Comparison of ENCODE assay signal across 18 mouse cellular contexts in the genomic region with DNA sequence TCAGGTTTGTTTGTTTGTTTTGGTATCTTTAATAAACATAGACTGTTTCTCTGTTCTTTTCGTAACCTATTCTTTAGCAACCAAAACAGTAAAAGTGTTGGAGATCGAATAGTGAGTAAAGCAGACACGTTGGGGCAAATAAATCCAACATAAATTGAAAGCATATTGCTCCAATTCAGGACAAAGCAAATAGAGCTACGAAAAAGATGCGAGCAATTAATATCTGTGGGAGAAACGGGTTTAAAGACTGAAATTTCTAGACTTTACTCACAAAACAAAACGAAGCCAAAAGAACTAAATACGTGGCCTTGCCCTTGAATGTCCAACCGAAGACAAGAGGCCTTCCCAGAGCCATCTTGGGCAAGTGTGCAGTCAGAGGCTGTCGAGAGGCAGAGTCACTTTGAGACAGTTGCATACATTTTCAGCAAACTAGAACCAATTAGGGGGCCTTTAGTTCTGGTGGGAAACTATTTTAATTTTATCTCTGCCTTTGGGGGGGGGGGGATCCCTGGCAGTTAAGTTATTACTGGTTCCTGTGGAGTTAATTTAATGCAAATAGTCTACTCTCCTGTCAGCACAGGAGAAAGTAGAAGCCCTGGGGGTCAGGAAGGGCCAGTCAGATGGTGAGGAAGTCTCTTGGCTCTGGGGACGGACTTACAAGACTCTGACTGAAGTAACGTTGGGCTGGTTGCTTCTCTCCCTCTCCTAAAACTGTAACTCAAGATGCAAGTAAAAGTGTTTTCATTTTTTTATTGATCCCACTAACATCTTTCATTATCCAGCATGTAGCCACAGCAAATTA. TPM values are rescaled to one million over a fixed set of nuclear protein-coding genes. Genes with fewer than 3 reads are reported as not detected.
DNase-seq lines count a peak whose midpoint lies in the region; ATAC-seq and TF ChIP-seq lines count a peak whose summit lies in the region.
"Had no signal": no experiment of that assay in that cellular context is flagged by ENCODE, and none has a peak within 500 bp of the region (broad histone marks: within the 10 kb centered on the region; RNA-seq: fewer than 3 reads in every experiment).

No protein-coding gene starts in this region.

- H3K4me3 ChIP-seq in liver, embryonic 11.5 days (ENCODE audit: low read depth, low read length), result peak overlapping the region; percentile 51; the same call in 1 of the 2 replicates
- H3K4me3 ChIP-seq in midbrain, embryonic 16.5 days (ENCODE audit: low read depth, low read length), result no peak overlapping the region
- no peak overlapping the region for H3K4me3 ChIP-seq in layer of hippocampus, adult 2 months

- ATAC-seq in liver, embryonic 11.5 days (replicated peaks; ENCODE audit: low FRiP score), result no peak
- no peak for ATAC-seq in midbrain, embryonic 16.5 days
- ATAC-seq: activated CD4-positive, CD25-positive, alpha-beta regulatory T cell, adult 4 months had no signal

- H3K27ac ChIP-seq in liver, embryonic 11.5 days (ENCODE audit: low read depth, low read length), result no peak overlapping the region
- H3K27ac ChIP-seq in midbrain, embryonic 16.5 days (ENCODE audit: low read length), result no peak overlapping the region
- H3K27ac ChIP-seq in layer of hippocampus, adult 2 months, result no peak overlapping the region
- H3K27ac ChIP-seq: gastrocnemius, adult 2 months had no signal

- H3K36me3 ChIP-seq in liver, embryonic 11.5 days (ENCODE audit: control insufficient read depth, insufficient read depth, low read length), result no peaks in the 10 kb centered on the region
- H3K36me3 ChIP-seq in midbrain, embryonic 16.5 days (ENCODE audit: control insufficient read depth, insufficient read depth, low read length), result no peaks in the 10 kb centered on the region
- H3K36me3 ChIP-seq: G1E; heart, embryonic 12.5 days had no signal

- TF ChIP-seq CTCF in layer of hippocampus, adult 2 months (conservative IDR thresholded peaks at IDR 0.05), result no peak

- peaks cover 92% of the 10 kb centered on the region for H3K27me3 ChIP-seq in liver, embryonic 11.5 days (replicated peaks; ENCODE audit: control insufficient read depth, insufficient read depth, low read length)
- H3K27me3 ChIP-seq in midbrain, embryonic 16.5 days (ENCODE audit: control insufficient read depth, insufficient read depth, low read depth, low read length), result peaks cover 49% of the 10 kb centered on the region

- peak overlapping the region; percentile 59 for H3K4me2 ChIP-seq in liver, embryonic 11.5 days
- 0 out of 2 replicates have a peak overlapping the region, but pooled peaks have one; percentile 3 for H3K4me2 ChIP-seq in midbrain, embryonic 16.5 days (ENCODE audit: low read length)

- no peaks in the 10 kb centered on the region for H3K9me3 ChIP-seq in liver, embryonic 11.5 days (ENCODE audit: control insufficient read depth, low read length)
- H3K9me3 ChIP-seq in midbrain, embryonic 16.5 days (replicated peaks; ENCODE audit: control insufficient read depth, low read length, poor library complexity, severe bottlenecking), result no peaks in the 10 kb centered on the region; the same call in 1 of the 2 replicates
- H3K9me3 ChIP-seq: heart, embryonic 12.5 days had no signal

- WGBS in liver, embryonic 11.5 days, result 10% methylated on average over 12 of the region's 12 CpGs
- 6% methylated on average over 12 of the region's 12 CpGs for WGBS in midbrain, embryonic 16.5 days

- peak; percentile 34 for DNase-seq in heart, adult 11 months
- no peak for DNase-seq in heart, adult 18-20 months
- peak; percentile 62 for DNase-seq in embryo, embryonic 10.5 days (ENCODE audit: low spot score)
- DNase-seq in liver, embryonic 11.5 days (ENCODE audit: low spot score), result no peak
- no peak for DNase-seq in kidney, adult 8-10 months
- DNase-seq in adrenal gland, adult 8-10 months, result no peak
- DNase-seq in layer of hippocampus, adult 2 months (ENCODE audit: low spot score in 2 of 2), result no peak
- DNase-seq: B cell, adult 2 months; gastrocnemius, adult 2 months; kidney, adult 11 months; right cerebral cortex, adult 18-20 months; thymus, postnatal 4 days had no signal

- H3K9ac ChIP-seq in liver, embryonic 11.5 days (ENCODE audit: low read depth, low read length), result no peak overlapping the region
- no peak overlapping the region for H3K9ac ChIP-seq in midbrain, embryonic 16.5 days (ENCODE audit: low read depth, low read length)

- H3K4me1 ChIP-seq in liver, embryonic 11.5 days (replicated peaks; ENCODE audit: control insufficient read depth, insufficient read depth, low read length), result 0 out of 2 replicates have a peak, but pooled peaks cover 2% of the 10 kb centered on the region
- peaks cover 9% of the 10 kb centered on the region for H3K4me1 ChIP-seq in midbrain, embryonic 16.5 days (ENCODE audit: control insufficient read depth, insufficient read depth, low read length)

RNA-seq across cellular contexts. Expression of a gene that starts 11.5 kb away (rescaled TPM):
- total RNA-seq in heart, adult 18-20 months (2021), result not detected
- 3.4 and 4.1 TPM in 2 replicates for polyA plus RNA-seq in liver, embryonic 11.5 days (2014; fragmentation: Nextera tagmentation; extraction: Ambion mirVana)
- 5.8 and 6.1 TPM in 2 replicates for polyA plus RNA-seq in midbrain, embryonic 16.5 days (2015; fragmentation: Nextera tagmentation; extraction: Ambion mirVana)
- total RNA-seq in adrenal gland, adult 8-10 months (2022), result under 1 TPM in 1 of 4 experiments, not detected in 3; 0.11 TPM
- total RNA-seq in layer of hippocampus, adult 2 months (2021), result 1 to 10 TPM in 1 of 2 experiments, under 1 TPM in 1; 0.92 to 1.3 TPM
- total RNA-seq: gastrocnemius, adult 2 months; monocyte, adult 5-6 weeks had no signal
- polyA plus RNA-seq: activated CD4-positive, CD25-positive, alpha-beta regulatory T cell, adult 4 months; G1E; lung, embryonic 16.5 days had no signal

Comparison
In these comparisons a context has a peak if more than half of its experiments do, and no peak if none do; other contexts are left out.
1. DNase-seq: peak in heart, adult 11 months (single experiment) and embryo, embryonic 10.5 days (single experiment); none in heart, adult 18-20 months (0 of 2), liver, embryonic 11.5 days (single experiment), kidney, adult 8-10 months (0 of 2), adrenal gland, adult 8-10 months (single experiment) and layer of hippocampus, adult 2 months (0 of 2).